Mouse (Mus musculus) stomach, embryonic 14.5 days (tissue): Measurements from ENCODE around the gene Tspan11. TPM values are rescaled to one million over a fixed set of nuclear protein-coding genes. Genes with fewer than 3 reads are reported as not detected.

ENCODE experiments used
- ATAC-seq: fragments of 200-750 bp; cut with Nextera tagmentation; 2 replicates; pipeline ENCODE4 v1.8.0; 2017; ENCODE audit warnings: low read depth, moderate TSS enrichment; ENCODE audit not compliant: insufficient number of reproducible peaks, insufficient read depth, low FRiP score
- H3K27ac ChIP-seq: fragments of 300-500 bp; sonication (generic); 2 replicates; pipeline ENCODE4 v1.5.1; 2014; ENCODE audit warnings: mild to moderate bottlenecking, low read length, moderate library complexity, mixed read lengths
- H3K27me3 ChIP-seq: fragments of 300-500 bp; sonication (generic); 2 replicates; pipeline ENCODE4 v1.6.1; 2014; ENCODE audit warnings: low read length, control low read depth, mixed read lengths; ENCODE audit not compliant: control insufficient read depth, insufficient read depth
- H3K36me3 ChIP-seq: fragments of 300-500 bp; sonication (generic); 2 replicates; pipeline ENCODE4 v1.6.1; 2014; ENCODE audit warnings: mild to moderate bottlenecking, control low read depth, low read length, moderate library complexity, mixed read lengths; ENCODE audit not compliant: control insufficient read depth, insufficient read depth
- H3K4me1 ChIP-seq: fragments of 300-500 bp; sonication (generic); 2 replicates; pipeline ENCODE4 v1.6.1; 2014; ENCODE audit warnings: low read length, control low read depth, mixed read lengths; ENCODE audit not compliant: control insufficient read depth, insufficient read depth
- H3K4me2 ChIP-seq: fragments of 300-500 bp; sonication (generic); replicated peaks from 2 replicates; pipeline ENCODE4 v1.6.1; 2014; ENCODE audit warnings: low read depth, low read length, control low read depth
- H3K4me3 ChIP-seq: fragments of 300-500 bp; sonication (generic); 2 replicates; pipeline ENCODE4 v1.5.1; 2014; ENCODE audit warnings: low read depth, low read length, control low read depth
- H3K9ac ChIP-seq: fragments of 300-500 bp; sonication (generic); replicated peaks from 2 replicates; pipeline ENCODE4 v1.6.1; 2014; ENCODE audit warnings: low read depth, mild to moderate bottlenecking, control low read depth, low read length, moderate library complexity, mixed read lengths
- H3K9me3 ChIP-seq: fragments of 300-500 bp; sonication (generic); 2 replicates; pipeline ENCODE4 v1.6.1; 2016; ENCODE audit warnings: low read depth, low read length, control low read depth; ENCODE audit not compliant: control insufficient read depth
- WGBS: fragments of 180-500 bp; shearing (Covaris S2); extraction: QIAGEN DNeasy Blood & Tissue Kit; methylation state at CpG from one replicate; pipeline ENCODE4 v1.1.7; 2014; 5-methylcytosine and 5-hydroxymethylcytosine counted together
- polyA plus RNA-seq: library from polyadenylated mRNA; unstranded; fragments of >200 nt; fragmentation: Nextera tagmentation; extraction: Ambion mirVana; gene quantifications from 2 replicates; pipeline ENCODE4 v1.2.1, GENCODE M21; 2014

Gene Tspan11
- polyA plus RNA-seq, 1 experiment from 2014 or later, result 3.1 TPM

DNA sequence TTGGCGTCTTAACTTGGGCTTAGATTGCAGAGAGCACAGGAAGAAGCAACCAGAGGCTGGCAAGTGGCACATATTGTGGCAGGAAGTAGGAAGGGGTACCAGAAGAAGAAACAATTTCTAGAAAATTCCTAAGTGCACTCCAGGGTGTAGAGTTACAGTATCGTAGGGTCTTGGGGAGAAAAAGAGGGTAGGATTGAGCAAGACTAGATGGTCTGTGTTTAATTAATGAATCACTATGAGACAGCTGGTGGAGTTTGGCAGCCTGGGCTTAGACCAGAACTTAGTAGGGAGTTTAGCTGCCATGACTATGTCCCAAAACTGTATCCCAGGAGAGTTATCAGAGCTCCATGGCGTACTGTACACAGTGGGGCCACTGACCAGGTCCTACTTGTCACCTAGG is 1.2 kb downstream of the Tspan11 start:
- Histone ChIP-seq H3K9ac (no peak overlapping the region), H3K4me2 (peak overlapping the region; percentile 89; the same call in 1 of the 2 replicates), H3K4me1 (peaks cover 11% of the 10 kb centered on the region; the same call in 1 of the 2 replicates), H3K27me3 (no peaks in the 10 kb centered on the region), H3K27ac (no peak overlapping the region), H3K4me3 (no peak overlapping the region), H3K36me3 (no peaks in the 10 kb centered on the region), H3K9me3 (no peaks in the 10 kb centered on the region)
- 61% methylated on average over 3 of the region's 3 CpGs for WGBS
- no peak for ATAC-seq

DNA sequence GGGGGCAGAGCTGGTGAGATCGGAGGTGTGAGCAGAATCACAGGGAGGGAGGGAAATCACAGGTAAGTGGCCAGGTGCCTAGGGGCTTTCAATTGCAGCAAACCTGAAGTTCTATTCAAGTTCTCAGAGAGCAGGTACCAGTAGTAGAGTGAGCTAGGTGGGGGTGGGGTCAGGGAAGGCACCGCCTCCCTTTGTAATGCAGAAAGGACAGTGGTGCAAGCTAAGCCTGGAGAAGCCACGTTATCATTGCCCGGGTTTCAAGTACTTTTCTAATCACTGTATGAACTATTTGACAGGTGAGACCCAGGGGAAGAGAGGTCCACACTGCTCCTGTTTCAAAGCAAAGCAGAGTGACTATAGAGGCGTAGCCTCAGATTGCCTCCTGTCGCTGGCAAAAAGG is 6.2 kb downstream of the Tspan11 start:
- H3K4me3 ChIP-seq, result no peak overlapping the region
- ATAC-seq, result no peak
- WGBS, result 28% methylated on average over 6 of the region's 6 CpGs

DNA sequence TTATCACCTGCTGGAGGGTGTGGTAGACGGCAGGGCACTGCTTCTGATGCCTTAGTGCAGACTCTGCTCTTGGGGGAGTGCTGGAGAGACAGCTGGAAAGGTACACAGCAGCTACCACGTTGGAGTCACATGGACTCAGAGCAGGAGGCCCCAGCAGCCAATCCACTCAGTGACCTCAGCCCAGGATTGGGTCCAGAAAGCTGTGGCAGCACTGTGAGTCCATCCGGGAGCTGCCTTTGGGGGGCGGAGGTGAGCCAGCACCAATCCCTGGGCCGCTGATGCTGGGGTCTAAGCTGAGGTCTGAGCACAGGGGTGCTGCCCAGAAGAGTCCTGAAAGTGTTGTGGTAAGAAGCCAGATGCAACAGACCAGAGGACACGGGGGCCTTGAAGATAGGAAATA is 7.6 kb downstream of the Tspan11 start:
- ATAC-seq, result 0 out of 2 replicates have a peak, but pooled peaks have one; percentile 18
- WGBS, result 32% methylated on average over 6 of the region's 6 CpGs
- Histone ChIP-seq H3K9me3 (no peaks in the 10 kb centered on the region), H3K36me3 (no peaks in the 10 kb centered on the region), H3K4me1 (no peaks in the 10 kb centered on the region), H3K4me3 (no peak overlapping the region), H3K27ac (no peak overlapping the region), H3K9ac (no peak overlapping the region), H3K4me2 (no peak overlapping the region), H3K27me3 (no peaks in the 10 kb centered on the region)

More for the DNA sequence above, 6.2 kb downstream of the Tspan11 start:
- no peak overlapping the region for H3K9ac ChIP-seq
- no peaks in the 10 kb centered on the region for H3K36me3 ChIP-seq
- H3K9me3 ChIP-seq, result no peaks in the 10 kb centered on the region
- no peak overlapping the region for H3K27ac ChIP-seq
- no peaks in the 10 kb centered on the region for H3K27me3 ChIP-seq
- H3K4me1 ChIP-seq, result no peaks in the 10 kb centered on the region
- H3K4me2 ChIP-seq, result no peak overlapping the region

DNA sequence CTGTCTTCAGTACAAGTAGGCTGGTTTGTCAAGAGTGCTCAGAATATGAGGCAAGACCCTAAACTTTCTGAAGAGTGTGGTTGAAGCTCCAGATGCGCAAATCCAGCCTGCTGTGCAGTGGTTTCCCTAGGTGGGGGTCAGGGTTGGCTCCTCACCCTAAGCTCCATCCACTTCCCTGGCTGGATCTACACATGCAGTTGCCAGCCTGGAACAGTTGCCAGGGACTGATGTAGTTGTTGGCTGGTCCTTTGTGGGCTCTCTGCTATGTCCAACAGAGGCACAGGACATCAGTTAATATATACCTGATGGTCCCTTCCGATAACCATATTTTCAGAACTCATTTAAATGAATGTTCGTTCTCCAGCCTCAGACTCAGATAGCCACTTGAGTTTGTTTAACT is 9.0 kb downstream of the Tspan11 start:
- Histone ChIP-seq H3K4me1 (no peaks in the 10 kb centered on the region), H3K27ac (no peak overlapping the region), H3K36me3 (no peaks in the 10 kb centered on the region), H3K27me3 (no peaks in the 10 kb centered on the region), H3K4me3 (no peak overlapping the region), H3K9me3 (no peaks in the 10 kb centered on the region), H3K4me2 (no peak overlapping the region), H3K9ac (no peak overlapping the region)
- 68% methylated on average over 3 of the region's 3 CpGs for WGBS
- no peak for ATAC-seq

DNA sequence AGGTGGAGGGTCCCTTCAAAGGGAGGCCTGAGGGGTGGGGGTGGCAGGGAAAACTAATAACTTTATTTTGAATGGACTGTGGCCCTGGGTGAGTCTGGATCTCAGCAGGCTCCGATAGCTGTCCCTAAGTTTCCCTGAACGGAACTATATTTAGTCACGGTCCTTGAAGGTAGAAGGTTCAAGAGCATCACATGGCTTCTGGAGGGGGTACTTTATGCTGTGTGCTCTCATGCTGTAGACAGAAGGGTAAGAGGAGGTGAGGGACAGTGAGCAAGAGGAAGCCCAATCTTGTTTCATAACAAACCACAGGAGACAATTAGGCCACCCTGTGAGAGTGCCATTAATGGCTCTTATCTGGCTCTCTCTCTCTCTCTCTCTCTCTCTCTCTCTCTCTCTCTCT is 10.0 kb downstream of the Tspan11 start:
- WGBS, result 88% methylated on average over 3 of the region's 3 CpGs
- H3K4me2 ChIP-seq, result no peak overlapping the region
- H3K9me3 ChIP-seq, result no peaks in the 10 kb centered on the region
- H3K4me1 ChIP-seq, result no peaks in the 10 kb centered on the region
- no peaks in the 10 kb centered on the region for H3K27me3 ChIP-seq
- no peak overlapping the region for H3K4me3 ChIP-seq
- no peaks in the 10 kb centered on the region for H3K36me3 ChIP-seq
- no peak for ATAC-seq
- no peak overlapping the region for H3K9ac ChIP-seq
- H3K27ac ChIP-seq, result no peak overlapping the region

DNA sequence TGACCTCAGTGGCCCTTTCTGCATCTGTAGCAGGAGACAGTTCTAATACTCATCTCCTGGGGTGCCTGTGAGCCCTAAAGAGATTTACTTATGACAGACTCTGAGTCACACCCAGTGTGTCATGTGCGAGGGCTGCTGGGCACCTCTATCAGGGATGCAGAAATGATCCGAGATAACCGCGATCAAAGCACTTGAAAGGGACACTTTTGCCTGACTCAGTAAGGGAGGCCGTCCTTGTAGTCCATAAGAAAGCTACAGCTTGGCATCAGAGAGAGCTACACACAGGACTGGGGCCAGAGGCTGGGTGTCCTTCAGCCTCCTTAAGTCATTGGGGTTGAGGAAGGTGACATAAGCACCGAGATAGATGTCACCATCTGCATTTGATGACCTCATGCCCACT is 12.7 kb downstream of the Tspan11 start:
- Histone ChIP-seq H3K4me1 (no peaks in the 10 kb centered on the region), H3K27ac (no peak overlapping the region), H3K9ac (no peak overlapping the region), H3K36me3 (no peaks in the 10 kb centered on the region), H3K4me3 (no peak overlapping the region), H3K9me3 (no peaks in the 10 kb centered on the region), H3K4me2 (no peak overlapping the region), H3K27me3 (no peaks in the 10 kb centered on the region)
- 86% methylated on average over 6 of the region's 6 CpGs for WGBS
- ATAC-seq, result no peak

DNA sequence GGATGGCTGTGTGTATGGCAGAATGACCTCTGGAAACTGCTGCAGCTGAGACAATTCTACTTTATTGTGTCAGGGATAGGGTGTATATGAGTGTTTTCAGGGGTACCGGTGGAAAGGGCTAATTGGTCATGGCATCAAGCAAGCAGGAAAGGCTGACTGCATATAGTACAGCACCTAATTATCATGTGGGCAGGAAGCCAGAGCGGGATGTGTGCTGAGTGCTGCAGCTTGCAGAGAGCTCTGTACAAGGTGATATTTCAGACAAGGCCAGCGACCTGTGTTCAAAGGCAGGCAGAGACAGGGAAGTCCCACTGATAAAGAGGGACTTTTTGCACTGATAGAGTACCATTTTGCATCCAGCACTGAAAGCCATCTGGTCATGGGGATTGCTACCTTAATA is 13.9 kb downstream of the Tspan11 start:
- no peak overlapping the region for H3K9ac ChIP-seq
- no peak overlapping the region for H3K27ac ChIP-seq
- no peaks in the 10 kb centered on the region for H3K27me3 ChIP-seq
- no peak overlapping the region for H3K4me2 ChIP-seq
- no peaks in the 10 kb centered on the region for H3K36me3 ChIP-seq
- no peak for ATAC-seq
- H3K4me1 ChIP-seq, result no peaks in the 10 kb centered on the region
- H3K4me3 ChIP-seq, result no peak overlapping the region
- WGBS, result 75% methylated on average over 3 of the region's 3 CpGs
- H3K9me3 ChIP-seq, result no peaks in the 10 kb centered on the region

DNA sequence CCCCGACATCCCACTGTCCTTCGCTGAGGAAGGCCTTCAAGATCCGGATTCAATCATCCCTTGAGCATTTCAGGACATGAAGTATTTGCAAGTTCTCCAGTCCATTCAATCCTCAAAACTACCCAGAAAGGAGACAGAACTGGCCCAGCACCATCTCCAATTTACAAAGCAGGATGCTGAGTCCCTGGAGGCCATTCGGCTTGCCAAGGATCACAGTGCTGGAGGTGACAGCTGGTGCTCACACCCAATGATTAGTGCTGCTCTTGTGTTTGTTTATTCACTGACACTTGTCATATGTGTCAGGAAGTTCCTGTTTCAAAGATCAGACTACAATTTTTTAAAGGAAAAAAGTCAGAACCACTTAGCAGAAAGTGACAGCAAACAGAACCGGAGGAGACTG is 14.3 kb downstream of the Tspan11 start:
- H3K9me3 ChIP-seq, result no peaks in the 10 kb centered on the region
- H3K4me2 ChIP-seq, result no peak overlapping the region
- WGBS, result 86% methylated on average over 5 of the region's 5 CpGs
- H3K27me3 ChIP-seq, result no peaks in the 10 kb centered on the region
- no peak overlapping the region for H3K27ac ChIP-seq
- no peak overlapping the region for H3K4me3 ChIP-seq
- no peak overlapping the region for H3K9ac ChIP-seq
- ATAC-seq, result no peak
- no peaks in the 10 kb centered on the region for H3K36me3 ChIP-seq
- H3K4me1 ChIP-seq, result no peaks in the 10 kb centered on the region

DNA sequence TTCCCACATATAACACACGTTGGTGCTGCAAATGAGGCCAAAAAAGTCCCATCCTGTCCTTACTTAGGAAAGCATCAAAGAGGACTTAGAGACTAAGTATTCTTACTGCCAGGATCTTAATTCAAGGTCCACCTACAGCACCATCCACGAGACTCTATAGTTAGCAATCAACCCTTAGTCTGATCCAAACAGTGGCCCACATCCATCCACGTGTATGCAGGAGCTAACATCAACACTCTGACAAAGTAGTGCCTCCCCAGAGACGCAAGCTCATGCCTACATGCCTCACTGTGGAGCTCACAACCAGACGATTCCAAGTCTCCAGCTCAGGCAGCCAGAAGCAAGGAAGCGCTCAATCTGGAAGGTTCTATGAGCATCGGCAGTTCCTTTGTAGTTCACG is 15.2 kb downstream of the Tspan11 start:
- Histone ChIP-seq H3K4me2 (no peak overlapping the region), H3K27me3 (no peaks in the 10 kb centered on the region), H3K9ac (no peak overlapping the region), H3K4me3 (no peak overlapping the region), H3K4me1 (no peaks in the 10 kb centered on the region), H3K36me3 (no peaks in the 10 kb centered on the region), H3K9me3 (no peaks in the 10 kb centered on the region), H3K27ac (no peak overlapping the region)
- no peak for ATAC-seq
- WGBS, result 73% methylated on average over 8 of the region's 8 CpGs
